Mouse (Mus musculus) adrenal gland (tissue): ENCODE results near the gene Dnajb5.
"Not testable (repeated sequence)": the region's sequence is repeated elsewhere in the genome, so short reads cannot be mapped to it uniquely, and the experiment has no call there.

ENCODE experiments used
- intact Hi-C: fragments of 180-260 bp; cut with DNase I; formaldehyde crosslinking; loops from one replicate; pipeline ENCODE4 v1.15.1; 2025

Gene Dnajb5

DNA sequence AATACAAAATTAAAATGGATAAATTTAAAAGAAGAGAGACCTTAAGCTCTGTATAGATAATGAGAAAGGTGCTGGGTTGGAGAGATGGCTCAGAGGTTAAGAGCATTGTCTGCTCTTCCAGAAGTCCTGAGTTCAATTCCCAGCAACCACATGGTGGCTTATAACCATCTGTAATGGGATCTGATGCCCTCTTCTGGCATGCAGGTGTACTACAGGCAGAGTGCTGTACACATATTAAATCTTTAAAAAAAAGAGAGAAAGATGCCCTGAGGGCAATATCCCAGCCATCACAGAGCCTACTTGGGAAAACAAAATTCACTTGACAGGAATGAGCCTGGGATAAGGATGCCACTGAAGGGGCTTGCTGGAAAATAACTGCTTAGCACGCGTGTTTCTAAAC is 13.9 kb downstream of the Dnajb5 start:
- intact Hi-C loops: loop anchor here (5.0 kb wide), 1 partner anchor 86 kb away; no protein-coding TSS in a partner anchor

DNA sequence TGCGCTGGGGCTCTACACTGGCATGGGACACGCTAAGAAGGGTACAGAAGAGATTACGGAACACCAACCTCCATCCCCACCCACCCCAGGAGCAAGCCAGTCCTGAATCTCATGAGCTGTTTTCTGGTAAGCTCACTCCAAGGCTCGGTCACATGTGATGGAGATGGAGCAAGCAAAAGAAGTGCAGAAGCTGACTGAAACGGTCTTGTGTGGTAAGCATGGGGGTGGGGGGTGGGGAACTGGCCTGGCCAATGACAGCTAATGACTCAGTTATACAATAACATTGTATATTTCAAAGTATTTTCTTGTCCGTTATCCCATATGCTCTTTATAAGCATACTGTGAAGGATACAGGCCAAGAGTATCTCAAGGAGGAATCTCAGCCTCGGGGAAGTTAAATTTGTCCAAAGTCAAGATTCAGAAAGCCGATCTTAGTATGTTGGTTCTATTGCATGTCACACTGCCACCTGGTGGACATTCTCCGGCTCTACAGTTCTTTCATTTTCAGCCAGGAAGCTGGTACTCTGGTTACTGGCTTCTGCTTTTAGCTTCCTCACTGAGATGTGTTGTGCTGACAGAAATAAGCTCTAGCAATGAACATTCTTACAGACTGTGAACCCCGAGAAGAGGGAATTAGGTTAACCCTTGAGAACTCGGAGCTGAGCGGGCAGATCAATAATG is 15.6 kb downstream of the Dnajb5 start:
- intact Hi-C loops: no loop called here

DNA sequence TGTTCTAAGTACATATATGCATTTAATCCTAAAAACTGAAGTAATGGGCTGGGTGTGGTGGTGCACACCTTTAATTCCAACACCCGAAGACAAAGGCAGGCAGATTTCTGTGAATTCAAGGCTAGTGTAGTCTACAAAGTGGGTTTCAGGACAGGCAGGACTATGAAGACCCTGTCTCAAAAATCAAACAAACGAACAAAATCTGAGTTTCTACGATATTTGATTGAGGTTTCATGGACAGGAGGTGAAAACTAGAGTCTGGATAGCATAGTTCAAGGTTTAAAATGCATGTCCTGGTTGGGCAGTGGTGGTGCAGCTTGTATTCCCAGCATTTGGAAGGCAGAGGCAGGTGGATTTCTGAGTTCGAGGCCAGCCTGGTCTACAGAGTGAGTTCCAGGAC is 19.7 kb downstream of the Dnajb5 start, which contains the start of gene 1700022I11Rik:
Gene 1700022I11Rik, plus strand, starts transcription at position 301 of the 400 bp plus-strand sequence.
- intact Hi-C loops: no loop called here

DNA sequence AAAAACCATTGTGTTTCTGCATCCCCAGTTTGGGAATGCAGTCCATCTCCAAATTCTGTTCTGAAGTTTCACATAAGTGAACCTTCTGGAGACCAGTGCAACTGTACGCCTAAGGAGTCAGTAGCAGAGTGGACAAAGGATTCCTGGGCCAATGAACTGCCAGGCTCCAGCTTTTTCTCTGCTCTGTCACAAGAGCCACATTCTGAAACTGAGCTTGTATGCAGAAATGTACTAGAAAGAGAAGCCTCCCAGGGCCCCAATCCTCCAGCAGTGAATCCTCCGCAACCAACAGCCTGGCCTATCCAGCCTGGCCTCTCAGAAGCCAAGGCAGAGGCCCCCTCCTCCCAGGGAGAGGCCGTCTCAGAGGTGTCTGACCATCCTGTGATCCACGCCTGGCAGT is 23.3 kb downstream of the Dnajb5 start:
- intact Hi-C loops: no loop called here

DNA sequence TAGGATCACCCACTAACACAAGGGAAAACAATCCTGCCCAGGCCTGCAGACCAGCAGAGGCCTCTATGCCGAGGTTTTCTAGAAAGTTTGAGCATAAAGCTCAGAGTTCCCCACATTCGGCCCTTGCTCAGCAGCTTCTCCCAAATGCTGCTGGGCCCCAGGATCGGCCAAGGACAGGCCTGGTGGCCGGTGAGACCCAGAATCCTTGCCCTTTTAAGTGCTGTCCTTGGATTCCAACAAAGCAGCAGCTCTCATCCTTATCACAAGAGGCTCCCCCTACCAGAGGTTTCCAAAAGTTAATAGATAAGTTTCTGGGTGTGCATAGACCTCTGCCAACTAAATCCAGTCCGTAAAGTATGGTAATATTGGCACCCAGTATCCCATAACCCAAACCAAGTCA is 24.3 kb downstream of the Dnajb5 start:
- intact Hi-C loops: no loop called here

DNA sequence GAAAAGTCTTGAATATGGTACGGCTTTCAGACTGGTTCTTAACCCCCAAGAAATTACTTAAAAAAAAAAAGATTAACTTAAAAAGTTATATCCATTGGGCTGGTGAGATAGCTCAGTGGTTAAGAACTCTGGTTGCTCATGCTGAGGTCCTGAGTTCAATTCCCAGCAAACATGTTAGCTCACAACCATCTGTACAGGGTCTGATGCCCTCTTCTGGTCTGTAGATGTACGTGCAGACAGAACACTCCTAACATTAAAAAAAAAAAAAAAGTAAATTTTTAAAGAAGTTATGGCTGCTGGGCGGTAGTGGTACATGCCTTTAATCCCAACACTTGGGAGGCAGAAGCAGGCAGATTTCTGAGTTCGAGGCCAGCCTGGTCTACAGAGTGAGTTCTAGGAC is 28.4 kb downstream of the Dnajb5 start:
- intact Hi-C loops: no loop called here

DNA sequence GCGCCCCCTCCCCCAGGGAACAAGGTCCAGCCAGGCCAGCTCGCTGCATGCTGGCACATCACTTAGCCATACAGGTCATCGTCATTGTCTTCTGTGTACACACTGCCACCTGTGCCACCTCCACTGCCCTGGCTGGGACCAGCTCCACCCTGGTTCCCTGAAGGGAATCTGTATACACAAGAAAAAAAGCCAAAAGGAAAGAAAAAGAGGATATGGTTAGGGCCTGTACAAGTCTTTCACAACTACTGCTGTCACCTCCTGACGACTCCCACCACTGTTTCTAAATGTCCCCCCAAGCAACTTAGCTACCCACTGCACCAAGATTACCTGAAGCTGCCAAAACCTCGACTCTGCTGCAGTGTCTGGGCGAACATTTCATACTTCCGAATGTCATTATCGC is 30.9 kb downstream of the Dnajb5 start:
- intact Hi-C loops: not testable (repeated sequence)

DNA sequence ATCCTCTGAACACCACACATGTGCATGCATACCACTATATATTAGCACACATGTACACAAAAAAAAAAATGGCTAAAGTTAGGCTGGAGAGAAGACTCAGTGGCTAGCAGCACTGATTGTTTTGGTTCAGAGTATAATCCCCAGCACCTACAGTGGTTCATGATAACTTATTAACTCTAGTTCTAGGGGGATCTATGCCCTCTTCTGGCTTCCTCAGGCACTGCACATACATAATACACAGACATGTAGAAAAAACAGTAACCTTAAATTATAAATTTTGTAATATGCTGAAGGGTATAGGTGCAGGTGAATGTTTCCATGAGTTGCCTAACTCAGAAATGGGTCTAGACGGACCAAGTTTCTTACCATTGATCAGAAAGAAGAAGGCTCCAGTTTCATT is 38.7 kb downstream of the Dnajb5 start:
- intact Hi-C loops: no loop called here

DNA sequence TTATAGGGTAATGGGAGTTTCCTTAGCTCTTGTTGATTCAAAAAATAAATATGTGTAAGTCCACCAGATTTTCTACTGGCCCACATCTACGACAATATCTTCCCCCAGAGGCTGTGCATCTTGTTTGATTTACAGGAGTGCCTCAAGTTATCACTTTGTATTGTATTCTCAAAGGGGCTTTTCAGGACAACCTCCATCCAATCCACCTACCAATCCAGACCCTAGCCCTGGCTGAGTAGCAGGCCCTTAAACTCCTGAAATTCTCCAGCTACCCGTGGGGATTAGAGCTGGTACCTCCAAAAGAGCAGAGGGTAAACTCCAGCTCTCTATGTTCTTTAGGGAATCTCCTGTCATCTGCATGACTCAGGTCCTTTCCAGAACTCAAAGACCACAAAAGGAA is 48.4 kb downstream of the Dnajb5 start:
- intact Hi-C loops: no loop called here

DNA sequence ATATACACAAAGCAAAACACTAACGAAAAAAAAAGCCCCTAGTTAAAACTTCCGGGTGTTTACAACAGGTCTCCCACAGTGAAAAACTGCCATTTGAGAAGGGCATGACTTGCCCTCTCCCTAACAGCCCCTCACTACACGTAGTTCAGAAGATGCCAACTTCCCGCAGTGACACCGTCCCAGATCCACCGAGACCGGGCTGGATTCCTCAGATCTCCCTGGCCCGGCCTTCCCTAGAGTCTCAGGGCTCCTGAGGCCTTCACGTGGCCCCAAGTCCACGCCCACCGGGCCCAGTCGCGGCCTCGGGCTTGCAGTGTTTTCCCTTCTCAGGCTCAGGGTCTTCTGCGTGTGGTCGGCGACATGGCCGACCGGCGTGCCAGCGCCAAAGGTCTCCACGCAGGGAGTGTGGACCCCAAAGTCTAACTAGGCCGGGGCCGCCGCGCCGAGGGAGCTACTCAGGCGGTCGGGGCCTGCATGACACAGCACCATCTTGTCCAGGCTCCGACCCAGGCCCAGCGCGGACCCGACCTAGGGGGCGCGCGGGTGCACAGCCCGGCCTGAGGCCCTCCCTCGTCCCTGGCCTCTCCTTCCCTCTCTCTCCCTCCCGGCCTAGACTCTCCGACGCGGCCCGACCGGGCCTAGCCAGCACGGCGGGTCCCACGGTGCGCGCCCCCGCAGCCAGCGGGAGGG is 50.0 kb downstream of the Dnajb5 start:
- intact Hi-C loops: no loop called here

DNA sequence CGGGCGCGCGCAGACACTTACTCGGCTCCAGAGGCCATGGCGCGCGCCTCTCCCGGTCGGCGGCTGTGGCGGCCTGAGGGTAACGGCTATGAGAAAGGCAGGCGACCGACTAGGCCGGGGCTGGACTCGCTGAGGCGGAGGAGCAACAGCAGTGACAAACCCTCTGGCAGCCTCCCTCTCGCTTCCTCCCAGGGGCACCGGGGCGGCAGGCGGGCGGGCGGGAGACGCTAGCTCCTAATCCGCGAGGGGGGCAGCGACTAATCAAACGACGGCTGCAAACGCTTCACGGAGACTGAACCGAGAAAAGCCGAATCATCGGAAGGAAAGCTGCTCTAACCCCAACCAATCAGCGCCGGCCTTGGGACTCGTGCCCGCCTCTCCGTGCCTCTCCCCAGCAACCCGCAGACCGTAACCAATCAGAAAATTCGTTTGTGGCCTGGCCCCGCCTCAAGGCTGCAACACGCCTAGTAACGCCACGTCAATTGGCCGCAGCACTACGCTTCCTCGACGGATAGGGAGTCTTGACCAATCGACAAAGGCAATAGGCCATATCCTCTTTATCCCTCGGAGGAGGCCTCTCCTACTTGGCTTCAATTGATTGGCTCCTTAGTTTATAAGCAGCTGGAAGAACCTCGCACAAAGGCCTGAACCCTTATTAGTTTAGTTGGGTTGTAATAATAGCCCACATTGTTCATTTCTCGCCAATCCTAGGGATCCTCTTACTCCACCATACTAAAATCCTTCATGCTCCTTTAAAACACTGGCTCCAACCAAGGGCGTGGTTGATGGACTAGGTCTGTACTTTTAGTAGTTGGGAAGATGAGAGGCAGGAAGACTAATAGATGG is 50.8 kb downstream of the Dnajb5 start, which contains the start of gene Vcp:
Gene Vcp, minus strand, starts transcription at position 367 of the 846 bp plus-strand sequence.
- intact Hi-C loops: not testable (repeated sequence)

DNA sequence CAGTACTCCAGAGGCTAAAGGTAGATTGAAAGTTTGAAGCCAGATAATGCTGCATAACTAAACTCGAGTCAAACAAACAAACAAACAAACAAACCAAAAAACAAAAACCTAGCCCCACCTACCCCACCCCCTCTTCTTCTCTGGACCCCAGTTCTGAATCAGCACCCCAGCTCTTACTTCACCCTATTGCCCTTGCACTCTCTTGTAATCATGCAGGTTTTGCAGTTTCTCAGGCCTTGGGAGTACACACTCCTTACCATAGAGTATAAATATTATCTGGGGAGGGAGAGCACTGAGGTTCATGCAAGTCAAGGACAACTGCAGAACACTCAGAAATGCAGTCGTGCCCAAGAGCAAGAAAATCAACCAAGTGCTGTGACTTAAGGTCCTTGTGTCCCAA is 51.7 kb downstream of the Dnajb5 start:
- intact Hi-C loops: no loop called here

DNA sequence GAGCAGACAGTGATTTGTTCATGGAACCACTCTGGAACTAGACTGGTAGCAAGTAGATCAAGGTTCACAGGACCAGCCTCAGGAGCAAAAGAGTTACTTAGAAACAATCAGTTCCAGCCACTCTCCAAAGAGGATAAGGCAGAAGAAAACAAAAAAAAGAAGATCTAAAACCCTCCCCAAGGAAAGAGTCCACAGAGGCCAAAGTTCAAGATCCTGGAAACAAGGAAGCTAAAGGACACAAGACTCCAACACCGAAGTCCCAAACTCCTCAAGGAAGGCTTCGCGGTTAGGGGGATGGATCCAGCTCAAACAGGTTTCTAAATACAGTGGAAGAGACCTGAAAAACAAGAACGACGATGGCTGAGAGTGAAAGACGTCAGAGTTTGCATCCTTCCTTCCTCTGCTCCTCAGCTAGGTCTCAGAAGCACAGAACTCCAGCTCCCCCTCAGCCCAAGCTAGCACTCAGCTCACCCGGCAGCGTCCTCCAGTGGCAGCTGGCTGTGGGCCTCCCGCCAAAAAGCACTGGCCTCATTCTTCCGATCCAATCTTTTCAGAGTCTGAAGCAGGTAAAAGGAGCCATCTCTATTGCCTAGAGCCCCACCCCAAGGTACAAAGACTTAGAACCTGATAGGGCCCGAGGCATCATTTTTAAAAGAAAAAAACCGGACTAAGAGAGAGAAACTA is 53.3 kb downstream of the Dnajb5 start:
- intact Hi-C loops: no loop called here

DNA sequence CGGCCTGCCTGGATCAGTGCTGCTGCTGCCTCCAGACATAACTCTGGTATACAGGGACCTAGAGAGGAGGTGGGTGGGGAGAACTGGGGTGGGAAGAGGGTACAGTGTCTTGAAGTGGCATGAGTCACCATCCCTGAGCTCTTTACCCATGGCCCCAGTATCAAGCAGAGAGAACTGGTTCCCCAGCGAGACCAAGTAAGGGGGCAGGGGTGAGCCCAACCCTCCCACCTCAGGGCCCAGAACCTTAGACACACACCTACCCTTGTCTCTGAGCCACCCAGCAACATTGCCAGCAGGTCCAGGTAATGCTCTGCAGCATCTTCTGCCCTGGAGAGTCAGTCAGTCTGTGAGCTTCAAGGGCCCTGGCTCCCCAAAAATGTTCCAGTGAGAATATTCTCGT is 55.3 kb downstream of the Dnajb5 start:
- intact Hi-C loops: no loop called here

DNA sequence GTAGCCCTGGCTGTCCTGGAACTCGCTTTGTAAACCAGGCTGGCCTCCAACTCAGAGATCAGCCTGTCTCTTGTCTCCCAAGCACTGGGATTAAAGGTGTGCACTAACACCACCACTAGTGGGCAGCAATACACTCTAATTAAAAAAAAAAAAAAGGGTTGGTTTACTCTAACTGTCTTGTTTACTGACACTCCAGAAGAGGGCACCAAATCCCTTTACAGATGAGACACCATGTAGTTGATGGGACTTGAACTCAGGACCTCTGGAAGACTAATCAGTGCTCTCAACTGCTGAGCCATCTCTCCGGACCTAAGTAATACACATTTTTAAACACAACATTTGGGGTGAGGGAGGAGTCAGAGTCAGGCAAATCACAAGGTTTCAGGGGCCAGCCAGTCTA is 56.2 kb downstream of the Dnajb5 start:
- intact Hi-C loops: loop anchor here (2.0 kb wide), 1 partner anchor 19 kb away; the partner anchor contains the start of gene Pigo
